Mouse (Mus musculus): Measurements from ENCODE around the gene Tacr3. TPM values are rescaled to one million over a fixed set of nuclear protein-coding genes. Genes with fewer than 3 reads are reported as not detected.

The Tacr3 gene
- polyA plus RNA-seq (2015; fragmentation: Nextera tagmentation; extraction: Ambion mirVana): 4.3 and 4.6 TPM in 2 replicates

GRCm38 (mm10) chr3:134828875-134829530, at the start of gene Tacr3:
Tacr3 (plus strand) TSS chr3:134829007.
- Histone ChIP-seq H3K4me1 (peaks cover 7% of the 10 kb centered on the region), H3K36me3 (replicated peaks) (no peaks in the 10 kb centered on the region), H3K27me3 (replicated peaks) (no peaks in the 10 kb centered on the region), H3K4me3 (peak within 1 kb of the TSS; percentile 52), H3K9me3 (no peaks in the 10 kb centered on the region), H3K4me2 (peak within 1 kb of the TSS; percentile 96), H3K27ac (no peak within 1 kb of the TSS), H3K9ac (peak within 1 kb of the TSS; percentile 49)
- ATAC-seq (replicated peaks): peak; percentile 79
- 2% methylated on average over 36 of the region's 36 CpGs for WGBS

DNA sequence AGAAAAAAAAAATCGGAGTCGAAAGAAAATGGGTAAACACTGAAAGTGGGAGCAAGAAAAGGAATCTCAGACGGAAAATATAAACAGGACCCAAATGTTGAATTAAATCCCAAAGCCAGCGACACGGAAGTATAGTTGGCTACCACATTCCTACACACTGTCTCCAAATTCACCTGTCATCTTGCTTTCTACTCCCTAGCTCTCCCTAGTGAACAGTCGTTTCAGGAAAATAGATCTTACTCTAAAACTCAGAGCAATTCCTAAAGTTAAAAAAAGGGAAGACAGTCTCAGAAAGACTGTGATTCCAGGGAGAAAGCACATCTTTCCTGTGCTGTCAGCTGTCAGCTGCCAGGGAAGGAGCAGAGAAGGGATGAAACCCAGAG, 324 bp upstream of the Tacr3 start:
- Histone ChIP-seq H3K9ac (peak overlapping the region; percentile 49; the same call in 1 of the 2 replicates), H3K27me3 (replicated peaks) (no peaks in the 10 kb centered on the region), H3K4me1 (peaks cover 7% of the 10 kb centered on the region), H3K9me3 (no peaks in the 10 kb centered on the region), H3K4me3 (peak overlapping the region; percentile 52), H3K4me2 (peak overlapping the region; percentile 96), H3K27ac (no peak overlapping the region), H3K36me3 (replicated peaks) (no peaks in the 10 kb centered on the region)
- WGBS: 55% methylated on average over 6 of the region's 6 CpGs
- peak; percentile 20; the same call in 1 of the 2 replicates for ATAC-seq (replicated peaks)

DNA sequence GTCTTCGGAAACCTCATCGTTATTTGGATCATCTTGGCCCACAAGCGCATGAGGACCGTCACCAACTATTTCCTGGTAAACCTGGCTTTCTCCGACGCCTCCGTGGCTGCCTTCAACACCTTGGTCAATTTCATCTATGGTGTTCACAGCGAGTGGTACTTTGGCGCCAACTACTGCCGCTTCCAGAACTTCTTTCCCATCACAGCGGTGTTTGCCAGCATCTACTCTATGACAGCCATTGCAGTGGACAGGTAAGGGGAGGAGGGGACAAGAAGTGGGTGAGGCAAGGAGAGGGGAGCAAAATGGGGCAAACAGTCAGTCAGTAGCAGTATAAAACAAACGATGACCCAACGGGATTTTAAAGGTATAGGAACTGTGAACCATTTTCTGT, 719 bp downstream of the Tacr3 start:
- ATAC-seq (replicated peaks): peak; percentile 82

GRCm38 (mm10) chr3:134851342-134851741, 22.5 kb downstream of the Tacr3 start:
- Histone ChIP-seq H3K27ac (no peak overlapping the region), H3K9me3 (no peaks in the 10 kb centered on the region), H3K4me2 (no peak overlapping the region), H3K4me1 (no peaks in the 10 kb centered on the region), H3K36me3 (replicated peaks) (no peaks in the 10 kb centered on the region), H3K27me3 (replicated peaks) (no peaks in the 10 kb centered on the region), H3K4me3 (no peak overlapping the region), H3K9ac (no peak overlapping the region)
- WGBS: 31% methylated on average over 4 of the region's 4 CpGs
- ATAC-seq (replicated peaks): no peak

More for the DNA sequence above, 719 bp downstream of the Tacr3 start:
- H3K9ac ChIP-seq: peak overlapping the region; percentile 49
- H3K4me1 ChIP-seq: peaks cover 7% of the 10 kb centered on the region
- H3K27me3 ChIP-seq (replicated peaks): no peaks in the 10 kb centered on the region
- H3K4me2 ChIP-seq: peak overlapping the region; percentile 96
- H3K9me3 ChIP-seq: no peaks in the 10 kb centered on the region
- H3K27ac ChIP-seq: no peak overlapping the region
- WGBS: 12% methylated on average over 13 of the region's 13 CpGs
- H3K36me3 ChIP-seq (replicated peaks): no peaks in the 10 kb centered on the region
- H3K4me3 ChIP-seq: peak overlapping the region; percentile 52

DNA sequence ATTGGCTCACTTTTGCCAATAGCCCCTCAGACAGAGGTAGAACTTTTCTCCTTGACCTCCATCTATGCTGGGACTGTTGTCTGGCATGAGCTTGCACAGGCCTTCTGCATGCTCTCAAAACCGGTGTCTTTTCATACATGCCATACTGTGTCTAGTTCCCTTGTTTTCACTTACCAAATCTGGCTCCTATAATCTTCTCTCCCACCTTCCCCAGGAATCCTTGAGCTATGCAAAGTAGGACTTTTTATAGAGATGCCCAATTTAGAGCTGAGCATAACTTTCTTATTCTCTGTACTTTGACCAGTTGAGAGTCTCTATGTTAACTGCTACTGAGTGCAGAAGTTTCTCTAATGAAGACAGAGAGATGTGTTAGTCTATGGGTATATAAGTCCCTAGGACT, 48.9 kb downstream of the Tacr3 start:
- no peaks in the 10 kb centered on the region for H3K4me1 ChIP-seq
- H3K27me3 ChIP-seq (replicated peaks): no peaks in the 10 kb centered on the region
- no peak overlapping the region for H3K9ac ChIP-seq
- no peak overlapping the region for H3K4me2 ChIP-seq
- no peaks in the 10 kb centered on the region for H3K36me3 ChIP-seq (replicated peaks)
- H3K4me3 ChIP-seq: no peak overlapping the region
- WGBS: 87% methylated on average over 1 of the region's 1 CpGs
- H3K9me3 ChIP-seq: no peaks in the 10 kb centered on the region
- no peak overlapping the region for H3K27ac ChIP-seq
- no peak for ATAC-seq (replicated peaks)

GRCm38 (mm10) chr3:134895831-134896230, 67.0 kb downstream of the Tacr3 start:
- Histone ChIP-seq H3K4me3 (no peak overlapping the region), H3K9ac (no peak overlapping the region), H3K27me3 (replicated peaks) (no peaks in the 10 kb centered on the region), H3K4me2 (no peak overlapping the region), H3K9me3 (no peaks in the 10 kb centered on the region), H3K4me1 (no peaks in the 10 kb centered on the region), H3K27ac (no peak overlapping the region), H3K36me3 (replicated peaks) (no peaks in the 10 kb centered on the region)
- ATAC-seq (replicated peaks): no peak
- WGBS: 76% methylated on average over 2 of the region's 2 CpGs

- Histone ChIP-seq H3K27ac (no peak overlapping the region), H3K9ac (no peak overlapping the region), H3K27me3 (replicated peaks) (no peaks in the 10 kb centered on the region), H3K4me3 (no peak overlapping the region), H3K36me3 (replicated peaks) (no peaks in the 10 kb centered on the region), H3K4me2 (no peak overlapping the region), H3K9me3 (no peaks in the 10 kb centered on the region), H3K4me1 (no peaks in the 10 kb centered on the region)
- ATAC-seq (replicated peaks): no peak
- WGBS: 79% methylated on average over 3 of the region's 3 CpGs
Measured at GRCm38 (mm10) chr3:134908890-134909289, 80.1 kb downstream of the Tacr3 start.

DNA sequence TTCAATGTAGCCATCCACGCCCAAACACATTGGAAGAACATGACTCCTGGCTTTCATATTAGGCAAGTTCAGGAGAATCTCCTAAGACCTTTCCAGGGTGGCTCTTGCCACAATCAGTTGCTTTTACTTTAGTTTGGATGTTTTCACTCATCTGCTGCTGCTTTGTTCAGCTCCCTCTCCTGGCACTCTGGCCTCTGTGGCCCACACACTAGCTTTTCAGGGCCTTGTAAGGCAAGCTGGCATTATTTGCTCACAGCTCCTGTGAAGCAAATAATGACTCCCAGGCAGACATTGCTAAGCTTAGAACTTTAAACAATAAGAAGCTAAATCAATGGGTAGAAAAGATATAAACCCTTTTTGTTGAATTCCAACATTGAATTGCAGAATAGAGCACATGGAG, 105.9 kb downstream of the Tacr3 start:
- no peaks in the 10 kb centered on the region for H3K27me3 ChIP-seq (replicated peaks)
- no peak overlapping the region for H3K4me3 ChIP-seq
- 75% methylated on average over 1 of the region's 1 CpGs for WGBS
- no peaks in the 10 kb centered on the region for H3K36me3 ChIP-seq (replicated peaks)
- H3K9me3 ChIP-seq: no peaks in the 10 kb centered on the region
- H3K27ac ChIP-seq: no peak overlapping the region
- no peak overlapping the region for H3K9ac ChIP-seq
- ATAC-seq (replicated peaks): no peak
- no peak overlapping the region for H3K4me2 ChIP-seq
- H3K4me1 ChIP-seq: no peaks in the 10 kb centered on the region

DNA sequence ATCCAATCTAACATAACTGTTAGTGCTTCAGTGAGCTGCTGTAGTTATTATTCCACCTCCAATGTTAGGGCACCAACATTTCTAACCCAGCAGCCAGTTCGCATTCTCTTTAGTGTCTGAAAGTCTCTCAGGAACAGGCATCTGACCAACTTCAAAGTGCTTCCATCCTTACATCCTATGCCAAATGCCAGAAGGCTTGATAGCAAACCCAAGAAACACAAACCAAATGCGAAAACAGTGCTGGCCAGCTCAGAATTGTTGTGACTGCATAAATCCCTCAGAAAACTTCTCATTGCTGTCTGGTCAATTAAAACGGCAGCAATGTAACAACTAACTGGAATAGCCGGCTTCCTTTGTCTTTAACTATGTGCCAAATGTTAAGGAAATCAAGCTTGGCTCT, 106.7 kb downstream of the Tacr3 start:
- ATAC-seq (replicated peaks): no peak
- Histone ChIP-seq H3K36me3 (replicated peaks) (no peaks in the 10 kb centered on the region), H3K27me3 (replicated peaks) (no peaks in the 10 kb centered on the region), H3K27ac (no peak overlapping the region), H3K4me1 (no peaks in the 10 kb centered on the region), H3K4me3 (no peak overlapping the region), H3K9me3 (no peaks in the 10 kb centered on the region), H3K9ac (no peak overlapping the region), H3K4me2 (no peak overlapping the region)
- 59% methylated on average over 4 of the region's 4 CpGs for WGBS

DNA sequence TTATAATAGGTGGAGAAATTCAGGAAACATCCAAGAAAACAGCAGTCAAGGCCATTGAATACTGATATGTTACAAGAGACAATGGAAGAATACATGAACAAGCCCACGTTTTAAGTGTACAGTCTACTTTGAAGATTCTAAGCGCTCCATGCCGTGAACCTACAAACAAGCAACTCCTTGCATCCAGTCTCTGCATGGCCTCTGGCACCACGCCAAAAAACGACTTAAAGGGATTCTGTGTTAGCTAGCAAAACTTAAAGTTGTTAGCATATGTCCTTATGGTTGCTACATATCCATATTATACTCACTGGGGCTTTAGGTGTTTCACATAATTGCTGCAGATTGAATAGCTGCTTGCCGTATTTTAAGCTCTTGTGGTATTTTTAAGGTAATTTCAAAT, 134.7 kb downstream of the Tacr3 start:
- no peaks in the 10 kb centered on the region for H3K36me3 ChIP-seq (replicated peaks)
- H3K9me3 ChIP-seq: no peaks in the 10 kb centered on the region
- no peak overlapping the region for H3K4me2 ChIP-seq
- ATAC-seq (replicated peaks): no peak
- no peak overlapping the region for H3K27ac ChIP-seq
- no peak overlapping the region for H3K4me3 ChIP-seq
- no peaks in the 10 kb centered on the region for H3K27me3 ChIP-seq (replicated peaks)
- no peaks in the 10 kb centered on the region for H3K4me1 ChIP-seq
- WGBS: 62% methylated on average over 6 of the region's 6 CpGs
- H3K9ac ChIP-seq: no peak overlapping the region

- no peak overlapping the region for H3K4me3 ChIP-seq
- 15% methylated on average over 3 of the region's 3 CpGs for WGBS
- no peaks in the 10 kb centered on the region for H3K27me3 ChIP-seq (replicated peaks)
- no peak overlapping the region for H3K27ac ChIP-seq
- H3K9ac ChIP-seq: no peak overlapping the region
- ATAC-seq (replicated peaks): no peak
- H3K4me2 ChIP-seq: no peak overlapping the region
- no peaks in the 10 kb centered on the region for H3K4me1 ChIP-seq
- no peaks in the 10 kb centered on the region for H3K9me3 ChIP-seq
- H3K36me3 ChIP-seq (replicated peaks): no peaks in the 10 kb centered on the region
Measured at GRCm38 (mm10) chr3:134978902-134979301, 150.1 kb downstream of the Tacr3 start.

- no peak for ATAC-seq (replicated peaks)
- no peak overlapping the region for H3K27ac ChIP-seq
- H3K36me3 ChIP-seq (replicated peaks): no peaks in the 10 kb centered on the region
- 54% methylated on average over 3 of the region's 3 CpGs for WGBS
- no peaks in the 10 kb centered on the region for H3K4me1 ChIP-seq
- no peak overlapping the region for H3K9ac ChIP-seq
- H3K9me3 ChIP-seq: no peaks in the 10 kb centered on the region
- no peak overlapping the region for H3K4me2 ChIP-seq
- no peak overlapping the region for H3K4me3 ChIP-seq
- H3K27me3 ChIP-seq (replicated peaks): no peaks in the 10 kb centered on the region
Measured at GRCm38 (mm10) chr3:134980140-134980539, 151.3 kb downstream of the Tacr3 start.
